Mouse (Mus musculus) spleen, embryonic (tissue): ENCODE measurements around the gene Mob4.
"Not testable (repeated sequence)": the region's sequence is repeated elsewhere in the genome, so short reads cannot be mapped to it uniquely, and the experiment has no call there.

Experiments
- CTCF ChIA-PET: fragments of 350-600 bp; sonication (Branson Sonifier 250); formaldehyde crosslinking; loops from one replicate; lab custom pipeline; 2022; lab: Charles Lee

Mob4 gene

DNA sequence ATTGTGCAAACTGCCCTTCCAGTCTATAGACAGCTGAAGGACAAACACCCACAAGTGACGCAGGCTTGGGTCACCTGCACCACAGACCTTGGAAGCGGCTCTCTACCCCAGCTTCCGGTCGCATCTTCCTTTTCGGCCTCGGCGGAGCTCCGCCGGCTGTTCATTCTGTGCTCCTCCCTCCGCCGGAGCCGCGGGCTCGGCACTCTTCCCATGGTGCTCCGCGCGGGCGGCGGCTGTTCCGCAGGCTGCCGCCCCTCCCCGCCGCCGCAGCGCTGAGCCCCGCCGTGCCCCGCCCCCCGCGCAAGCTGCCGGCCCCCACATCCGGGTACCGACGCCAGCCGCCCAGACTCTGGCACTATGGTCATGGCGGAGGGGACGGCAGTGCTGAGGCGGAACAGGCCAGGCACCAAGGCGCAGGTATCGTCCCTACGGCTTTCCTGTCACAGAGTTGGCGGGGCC lies at the start of gene Mob4:
Gene Mob4 (plus strand): TSS at position 289 of the 459 bp plus-strand sequence.
- CTCF ChIA-PET: no interaction called here

- CTCF ChIA-PET: no interaction called here
Measured at GRCm38 (mm10) chr1:55082106-55082505, 48.9 kb upstream of the Mob4 start.

- CTCF ChIA-PET: interaction anchor here (1.6 kb wide), 1 partner anchor 17 kb away, joined by 5 read pairs; no protein-coding TSS in a partner anchor
Measured at GRCm38 (mm10) chr1:55085781-55086366, 45.2 kb upstream of the Mob4 start.

DNA sequence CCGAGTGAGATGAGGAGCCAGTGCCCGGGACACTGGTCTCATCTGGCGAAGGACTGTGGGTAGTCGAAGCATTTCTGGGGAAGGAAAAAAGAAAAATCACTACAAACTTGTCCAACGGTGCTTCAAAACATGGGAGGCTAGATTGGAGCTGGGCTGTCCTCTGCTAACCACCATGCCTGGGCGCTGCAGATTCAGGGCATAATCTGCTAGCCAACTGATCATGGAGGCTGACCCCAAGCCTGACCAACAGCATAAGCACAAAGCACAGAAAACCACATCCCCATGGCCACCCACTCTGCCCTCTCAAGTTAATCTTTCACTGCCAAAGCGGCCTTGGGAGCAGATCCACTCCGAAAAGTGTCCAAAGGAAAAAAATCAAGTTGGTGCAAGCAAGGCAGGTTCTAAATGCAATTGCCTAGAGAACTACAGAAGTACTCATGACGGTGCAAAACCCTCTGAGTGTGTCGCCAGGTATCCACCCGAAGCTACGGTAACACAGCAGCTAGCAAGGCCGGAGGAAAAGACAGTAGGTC lies 44.1 kb upstream of the Mob4 start:
- CTCF ChIA-PET: no interaction called here

DNA sequence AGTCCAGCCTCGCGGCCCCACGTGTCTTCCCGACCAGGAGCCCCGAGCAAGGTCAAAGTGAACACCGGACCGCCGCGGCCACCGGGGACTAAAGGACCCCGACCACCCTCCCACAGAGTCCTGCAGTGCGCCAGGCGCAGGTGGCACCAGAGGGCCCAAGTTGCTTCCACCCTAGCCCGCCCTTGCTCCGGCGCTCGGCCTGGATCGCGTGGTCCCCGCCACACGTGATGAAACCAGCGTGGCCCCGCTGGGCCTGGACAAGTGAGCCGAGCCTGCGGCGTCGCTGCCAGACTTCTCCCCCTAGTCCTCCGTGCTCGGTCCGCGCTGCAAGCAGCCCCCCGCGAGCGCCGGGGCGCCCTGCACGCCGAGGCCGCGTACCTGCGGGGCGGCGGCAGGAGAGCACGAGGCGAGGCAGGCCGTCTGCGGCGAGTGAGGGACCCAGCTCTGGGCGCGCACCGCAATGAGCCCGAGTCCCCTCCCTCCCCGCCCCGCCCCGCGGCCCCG lies 43.6 kb upstream of the Mob4 start:
- CTCF ChIA-PET: no interaction called here

GRCm38 (mm10) chr1:55087932-55088610 lies 43.0 kb upstream of the Mob4 start, which contains the start of the genes Hspe1 and Hspd1:
Gene Hspe1, plus strand, starts transcription at chr1:55088132.
Gene Hspd1, minus strand, starts transcription at chr1:55088243.
- CTCF ChIA-PET: no interaction called here

DNA sequence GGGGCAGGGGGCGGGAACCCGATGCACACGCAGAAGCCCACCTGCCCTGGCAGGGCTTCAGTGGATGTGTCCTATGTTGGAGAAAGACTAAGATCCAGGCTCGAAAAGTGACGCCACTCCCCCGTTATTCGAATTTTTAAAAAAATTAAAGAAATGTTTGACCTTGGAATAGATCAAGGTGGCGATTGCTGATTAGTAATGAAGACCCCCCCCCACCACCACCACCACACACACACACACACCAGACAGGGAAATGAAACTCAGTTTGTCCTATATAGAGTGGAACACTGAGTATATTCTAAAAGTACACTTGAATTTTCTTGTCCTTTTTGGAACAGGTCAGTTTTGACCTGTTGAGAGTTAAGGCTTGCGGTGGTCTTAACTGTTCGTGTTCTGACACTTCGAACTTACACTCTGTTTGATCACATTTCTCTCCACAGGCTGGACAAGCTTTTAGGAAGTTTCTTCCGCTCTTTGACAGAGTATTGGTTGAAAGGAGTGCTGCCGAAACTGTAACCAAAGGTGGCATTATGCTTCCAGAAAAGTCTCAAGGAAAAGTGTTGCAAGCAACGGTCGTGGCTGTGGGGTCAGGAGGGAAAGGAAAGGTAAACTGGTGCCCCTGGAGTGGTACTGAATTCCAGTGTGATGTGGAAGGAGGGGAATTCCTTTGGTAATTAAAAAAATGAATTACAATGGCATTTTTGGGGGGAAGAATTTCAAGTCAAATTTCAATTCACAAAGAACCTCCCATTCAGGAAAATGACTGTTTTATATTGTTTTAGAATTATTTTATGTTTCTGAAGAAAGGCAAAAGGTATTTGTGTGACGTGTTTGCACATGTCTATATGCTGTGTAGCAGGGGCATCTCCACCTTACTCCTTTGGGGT lies 42.2 kb upstream of the Mob4 start:
- CTCF ChIA-PET: no interaction called here

DNA sequence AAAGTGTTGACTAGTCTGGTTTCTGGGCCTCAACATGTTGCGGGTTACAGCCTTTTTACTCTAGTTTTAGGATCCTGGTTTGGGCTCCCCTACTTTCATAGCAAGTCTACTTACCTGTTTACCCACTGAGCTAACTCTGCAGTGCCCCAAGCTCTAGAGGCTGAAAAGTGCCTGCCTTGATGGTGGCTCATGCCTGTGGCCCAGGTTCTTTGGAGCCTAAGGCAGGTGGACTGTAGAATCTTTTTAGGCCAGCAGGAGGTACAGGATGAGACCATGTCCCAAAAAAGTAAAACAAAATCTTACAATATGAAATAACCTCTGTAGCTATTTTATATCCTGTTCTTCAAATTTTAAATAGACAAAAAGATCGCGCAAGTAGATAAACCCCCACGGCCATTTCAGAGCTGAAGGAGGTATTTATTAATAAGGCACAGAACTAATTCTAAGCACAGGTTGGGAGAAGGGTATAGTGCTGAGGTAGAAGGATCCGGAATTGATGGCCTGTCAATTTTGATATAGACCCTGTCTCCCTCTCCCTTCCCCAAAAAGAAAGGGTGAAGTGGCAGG lies 41.5 kb upstream of the Mob4 start:
- CTCF ChIA-PET: no interaction called here

GRCm38 (mm10) chr1:55092056-55092455 lies 39.0 kb upstream of the Mob4 start:
- CTCF ChIA-PET: no interaction called here

DNA sequence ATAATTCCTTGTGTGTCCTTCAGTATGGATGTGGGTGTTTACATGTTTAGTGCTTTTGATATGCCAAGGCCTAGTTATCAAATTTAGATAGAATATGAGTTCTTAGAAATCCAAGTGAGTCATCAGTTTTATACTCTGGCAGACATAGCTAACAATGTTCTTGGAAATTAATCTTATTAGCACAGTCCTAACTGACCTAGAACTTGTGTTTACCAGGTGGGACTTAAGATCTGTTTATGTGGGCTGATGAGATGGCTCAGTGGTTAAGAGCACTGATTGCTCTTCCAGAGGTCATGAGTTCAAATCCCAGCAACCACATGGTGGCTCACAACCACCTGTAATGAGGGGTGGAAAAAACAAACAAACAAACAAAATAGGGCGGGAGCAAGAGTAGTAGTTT lies 38.6 kb upstream of the Mob4 start:
- CTCF ChIA-PET: interaction anchor here (0.6 kb wide), 1 partner anchor 265 kb away, joined by 3 read pairs; no protein-coding TSS in a partner anchor

DNA sequence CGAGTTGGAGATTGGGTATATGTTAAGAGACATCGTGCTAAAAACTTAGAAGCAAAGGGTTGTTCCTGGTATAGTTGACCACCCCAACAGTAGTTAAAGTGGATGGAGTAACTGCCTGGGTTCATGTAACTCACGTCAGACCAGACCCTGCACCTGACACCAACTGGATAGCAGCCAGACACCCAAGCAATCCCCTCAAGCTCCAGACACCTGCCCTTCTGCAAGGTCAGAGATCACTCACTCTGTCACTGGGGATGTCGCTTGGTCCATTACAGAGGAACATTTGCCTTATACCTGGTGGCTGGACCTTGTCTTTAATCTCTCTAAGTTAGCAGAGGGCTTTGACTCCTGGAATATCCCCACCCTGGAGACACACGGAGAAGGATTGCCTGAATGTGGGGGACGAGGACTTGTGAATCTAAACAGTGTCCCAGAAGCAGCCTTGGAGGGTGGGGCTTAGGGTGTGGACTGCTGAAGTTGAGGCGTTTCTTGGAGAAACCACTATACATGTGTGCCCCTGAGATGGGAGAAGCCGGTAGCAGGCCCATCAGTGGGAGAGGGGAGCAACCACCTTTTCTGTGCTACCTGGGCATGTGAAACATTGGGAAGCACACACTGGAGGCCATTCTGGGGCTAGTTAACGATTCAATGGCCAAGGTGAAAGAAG lies 24.0 kb upstream of the Mob4 start:
- CTCF ChIA-PET: no interaction called here

DNA sequence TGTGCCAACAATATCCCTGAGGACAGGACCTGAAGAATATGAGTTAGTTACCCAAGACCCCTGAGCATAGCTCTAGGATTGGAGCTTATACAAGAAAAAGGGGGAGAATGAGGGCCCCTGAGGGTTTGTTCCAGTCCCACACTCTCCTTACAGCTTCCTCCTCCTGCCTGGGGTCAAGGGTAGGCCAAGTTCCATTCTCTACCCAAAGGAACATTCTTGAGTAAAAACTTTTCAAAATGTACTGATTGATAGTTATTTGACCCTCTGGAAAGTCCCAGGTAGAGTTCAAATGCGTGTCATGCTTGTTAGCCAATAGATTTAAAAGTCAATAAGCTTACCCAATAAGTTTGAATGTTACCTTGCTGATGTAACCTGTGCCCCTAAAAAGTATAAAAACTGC lies 23.4 kb upstream of the Mob4 start:
- CTCF ChIA-PET: no interaction called here

GRCm38 (mm10) chr1:55108473-55108872 lies 22.6 kb upstream of the Mob4 start:
- CTCF ChIA-PET: no interaction called here

GRCm38 (mm10) chr1:55109066-55109766 lies 21.8 kb upstream of the Mob4 start:
- CTCF ChIA-PET: no interaction called here

- CTCF ChIA-PET: no interaction called here
Measured at GRCm38 (mm10) chr1:55123046-55123445, 8.0 kb upstream of the Mob4 start.

- CTCF ChIA-PET: no interaction called here
Measured at GRCm38 (mm10) chr1:55123561-55123960, 7.5 kb upstream of the Mob4 start.

DNA sequence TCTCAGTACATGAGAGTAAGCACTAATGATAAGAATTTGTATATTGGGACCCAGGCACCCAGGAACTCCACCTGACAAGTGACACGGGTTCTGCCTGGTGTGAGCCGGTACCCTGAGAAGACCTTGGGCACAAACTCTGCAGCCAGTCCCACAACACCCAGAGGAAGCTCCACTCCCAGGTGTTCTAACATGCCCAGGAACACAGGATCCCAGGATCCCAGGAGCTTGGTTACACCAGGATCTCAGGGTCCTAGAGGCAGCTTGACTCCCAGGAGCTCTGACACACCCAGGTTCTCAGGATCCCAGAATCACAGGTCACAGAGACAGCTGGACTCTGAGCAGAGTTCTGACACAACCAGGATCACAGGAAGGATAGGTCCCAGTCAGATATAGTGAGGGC lies 6.9 kb upstream of the Mob4 start:
- CTCF ChIA-PET: not testable (repeated sequence)

DNA sequence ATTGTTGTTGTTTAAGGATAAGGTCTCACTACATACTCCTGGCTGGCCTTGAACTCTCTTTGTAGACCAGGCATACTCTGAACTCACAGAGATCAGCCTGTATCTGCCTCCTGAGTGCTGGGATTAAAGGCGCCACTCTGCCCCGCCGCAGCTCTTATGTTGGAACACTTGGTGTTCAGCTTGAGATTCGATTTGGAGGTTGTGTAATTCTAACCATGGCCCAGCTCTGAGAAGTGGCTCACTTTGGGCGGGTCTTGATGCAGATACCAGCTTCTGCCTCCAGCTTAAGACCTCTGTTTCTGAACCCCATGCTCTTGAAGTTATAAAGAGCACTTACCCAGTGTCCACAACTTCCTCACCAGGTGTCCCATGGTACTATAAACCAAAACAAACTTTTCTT lies 1.3 kb upstream of the Mob4 start:
- CTCF ChIA-PET: no interaction called here

DNA sequence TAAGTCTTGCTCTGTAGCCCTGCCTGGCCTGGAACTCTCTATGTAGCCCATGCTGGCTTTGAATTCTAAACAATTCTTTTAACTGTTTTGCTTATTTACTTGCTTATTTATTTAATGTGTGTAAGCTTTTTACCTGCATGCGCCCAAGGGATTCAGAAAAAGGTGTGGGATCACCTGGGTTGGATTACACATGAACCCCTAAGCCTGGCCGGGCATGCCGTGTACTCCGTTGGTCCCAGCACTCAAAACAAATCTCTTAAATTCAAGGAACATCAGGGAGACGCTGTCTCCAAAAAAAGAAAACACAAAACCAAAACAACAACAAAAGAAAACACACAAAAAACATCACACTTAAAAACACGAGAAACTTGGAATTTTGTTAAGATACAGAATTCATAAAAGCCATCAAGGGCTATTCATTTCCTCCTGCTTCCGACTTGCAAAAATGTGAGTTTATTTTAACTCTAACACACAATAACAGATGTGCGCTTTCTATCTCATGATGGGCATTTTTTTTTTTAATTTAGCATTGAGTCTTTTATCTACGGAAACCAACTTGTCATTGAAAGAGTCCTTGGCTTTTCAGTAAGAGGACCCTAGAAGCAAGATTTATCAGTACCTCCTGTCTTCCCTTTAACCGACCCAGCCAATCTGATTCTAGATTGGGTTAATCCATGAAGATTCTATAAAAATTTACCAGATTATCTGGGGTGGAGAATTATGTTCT lies 678 bp upstream of the Mob4 start:
- CTCF ChIA-PET: no interaction called here
